Mouse (Mus musculus) erythroblast, embryonic 14.5 days (primary cell): ENCODE data around the gene Adm2. TPM values are rescaled to one million over a fixed set of nuclear protein-coding genes. Genes with fewer than 3 reads are reported as not detected.

Experiments
- H3K27me3 ChIP-seq: 2 replicates; pipeline ENCODE4 v1.6.1; 2012; ENCODE audit warnings: inconsistent platforms; ENCODE audit not compliant: control insufficient read depth
- H3K36me3 ChIP-seq: 2 replicates; pipeline ENCODE4 v1.6.1; 2012; ENCODE audit warnings: mild to moderate bottlenecking, inconsistent platforms; ENCODE audit not compliant: control insufficient read depth
- H3K4me1 ChIP-seq: 2 replicates; pipeline ENCODE4 v1.6.1; 2012; ENCODE audit warnings: inconsistent platforms; ENCODE audit not compliant: control insufficient read depth
- H3K4me3 ChIP-seq: replicated peaks from 2 replicates; pipeline ENCODE3; 2012; ENCODE audit warnings: moderate library complexity, mild to moderate bottlenecking, inconsistent platforms
- H3K9me3 ChIP-seq: 2 replicates; pipeline ENCODE4 v1.6.1; 2012; ENCODE audit warnings: low read length, inconsistent platforms, mixed read lengths; ENCODE audit not compliant: control insufficient read depth
- GATA1 ChIP-seq: IDR thresholded peaks from 2 replicates; pipeline ENCODE4 v1.6.1; 2012; ENCODE audit warnings: low read length, inconsistent platforms, mixed read lengths
- TAL1 ChIP-seq: IDR thresholded peaks from 3 replicates; pipeline ENCODE4 v1.6.1; 2012; ENCODE audit warnings: low read length, inconsistent platforms, mixed read lengths
- polyA plus RNA-seq: library from polyadenylated mRNA; stranded (reverse); fragments of >175 nt; gene quantifications from 2 replicates; pipeline ENCODE4 v1.2.3, GENCODE M21; 2012

Adm2 gene
- polyA plus RNA-seq, 1 experiment, result 0.27 TPM

GRCm38 (mm10) chr15:89358784-89359183 lies 36.3 kb downstream of the Adm2 start:
- Histone ChIP-seq H3K36me3 (peaks cover 77% of the 10 kb centered on the region), H3K9me3 (no peaks in the 10 kb centered on the region), H3K4me3 (no peak overlapping the region), H3K27me3 (no peaks in the 10 kb centered on the region), H3K4me1 (peaks cover 55% of the 10 kb centered on the region)
- TF ChIP-seq TAL1 (no peak), GATA1 (no peak)

GRCm38 (mm10) chr15:89363051-89363450 lies 40.5 kb downstream of the Adm2 start:
- TF ChIP-seq TAL1 (no peak), GATA1 (no peak)

DNA sequence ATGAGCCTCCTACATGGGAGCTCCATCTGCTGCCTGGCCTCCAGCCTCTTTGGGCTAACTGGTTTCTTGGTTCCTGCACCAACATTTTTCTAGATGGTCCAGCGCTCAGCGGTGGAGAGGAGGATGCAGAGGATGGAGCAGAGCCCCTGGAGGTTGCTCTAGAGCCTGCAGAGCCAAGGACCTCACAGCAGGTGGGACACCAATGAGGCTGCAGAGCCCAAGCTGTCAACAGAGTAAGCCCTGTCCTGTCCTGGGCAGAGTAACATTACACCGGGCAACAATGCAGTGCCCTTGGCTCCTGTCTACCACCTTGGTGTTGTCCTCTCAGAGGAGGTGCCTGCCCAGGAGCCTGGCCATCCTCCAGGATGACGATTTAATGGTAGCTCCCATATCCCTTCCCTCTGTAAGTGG lies 42.6 kb downstream of the Adm2 start:
- TF ChIP-seq TAL1 (no peak), GATA1 (no peak)
- H3K4me3 ChIP-seq, result no peak overlapping the region
- no peaks in the 10 kb centered on the region; the same call in 1 of the 2 replicates for H3K27me3 ChIP-seq
- peaks cover 13% of the 10 kb centered on the region for H3K4me1 ChIP-seq
- peaks cover 100% of the 10 kb centered on the region for H3K36me3 ChIP-seq
- H3K9me3 ChIP-seq, result no peaks in the 10 kb centered on the region

More at GRCm38 (mm10) chr15:89363051-89363450, 40.5 kb downstream of the Adm2 start:
- Histone ChIP-seq H3K4me3 (no peak overlapping the region), H3K36me3 (peaks cover 99% of the 10 kb centered on the region), H3K27me3 (no peaks in the 10 kb centered on the region), H3K9me3 (no peaks in the 10 kb centered on the region), H3K4me1 (peaks cover 26% of the 10 kb centered on the region)

GRCm38 (mm10) chr15:89372068-89372467 lies 49.5 kb downstream of the Adm2 start:
- Histone ChIP-seq H3K9me3 (no peaks in the 10 kb centered on the region), H3K27me3 (peaks cover 12% of the 10 kb centered on the region), H3K4me3 (no peak overlapping the region), H3K36me3 (peaks cover 62% of the 10 kb centered on the region), H3K4me1 (peaks cover 48% of the 10 kb centered on the region)
- TF ChIP-seq TAL1, result no peak
- no peak for TF ChIP-seq GATA1

GRCm38 (mm10) chr15:89372536-89372935 lies 50.0 kb downstream of the Adm2 start:
- TF ChIP-seq TAL1 (no peak), GATA1 (no peak)
- peaks cover 57% of the 10 kb centered on the region for H3K36me3 ChIP-seq
- peaks cover 51% of the 10 kb centered on the region for H3K4me1 ChIP-seq
- no peaks in the 10 kb centered on the region for H3K9me3 ChIP-seq
- H3K27me3 ChIP-seq, result peaks cover 17% of the 10 kb centered on the region
- H3K4me3 ChIP-seq, result peak overlapping the region; percentile 82

- H3K4me1 ChIP-seq, result peaks cover 54% of the 10 kb centered on the region
- TF ChIP-seq TAL1 (no peak), GATA1 (peak; percentile 52; the same call in 1 of the 2 replicates)
- H3K36me3 ChIP-seq, result peaks cover 51% of the 10 kb centered on the region
- H3K9me3 ChIP-seq, result no peaks in the 10 kb centered on the region
- peak overlapping the region; percentile 82 for H3K4me3 ChIP-seq
- H3K27me3 ChIP-seq, result peaks cover 23% of the 10 kb centered on the region
These were observed 50.7 kb downstream of the Adm2 start for GRCm38 (mm10) chr15:89373027-89373761.

DNA sequence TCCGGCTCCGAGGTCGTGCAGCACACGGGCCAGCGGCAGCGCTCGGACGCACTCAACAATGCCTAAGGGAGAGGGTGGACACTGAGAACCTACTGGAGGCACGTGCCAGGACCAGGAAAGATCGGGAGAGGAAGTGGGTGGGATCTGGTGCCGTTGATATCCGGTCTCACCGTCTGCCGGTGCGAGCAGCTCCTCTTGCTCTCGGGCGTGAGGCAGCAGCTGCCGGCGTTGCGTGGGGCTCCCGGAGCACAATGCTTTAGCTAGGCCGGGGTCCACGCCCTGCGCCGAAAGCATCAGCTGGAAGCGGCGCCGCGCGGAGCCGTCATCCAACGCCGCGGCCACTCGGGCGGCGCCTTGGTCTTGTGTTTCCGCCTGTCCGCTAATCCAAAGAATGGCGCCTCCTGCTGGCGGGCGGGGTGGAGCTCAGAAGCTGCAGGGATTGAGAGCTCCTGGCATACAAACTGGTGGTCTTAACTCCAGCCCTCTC lies 51.3 kb downstream of the Adm2 start, which contains the start of gene Sco2:
Gene Sco2, minus strand, starts transcription at position 85 of the 487 bp plus-strand sequence.
- Histone ChIP-seq H3K4me3 (peak within 1 kb of the TSS; percentile 82), H3K4me1 (peaks cover 60% of the 10 kb centered on the region), H3K36me3 (peaks cover 45% of the 10 kb centered on the region), H3K27me3 (peaks cover 29% of the 10 kb centered on the region), H3K9me3 (no peaks in the 10 kb centered on the region)
- TF ChIP-seq GATA1, result no peak

Other genes with a start within 250 kb of the Adm2 start
- 1.7 and 1.9 TPM in 2 replicates for gene Trabd, start 247.6 kb upstream of the Adm2 start, polyA plus RNA-seq
- 0.19 and 0.34 TPM in 2 replicates for gene Selenoo, start 233.6 kb upstream of the Adm2 start, polyA plus RNA-seq
- 4.4 and 4.8 TPM in 2 replicates for gene Tubgcp6, start 199.6 kb upstream of the Adm2 start, polyA plus RNA-seq
- 0.33 and 0.64 TPM in 2 replicates for gene Hdac10, start 194.0 kb upstream of the Adm2 start, polyA plus RNA-seq
- 0.02 and 0.03 TPM in 2 replicates for gene Mapk12, start 182.0 kb upstream of the Adm2 start, polyA plus RNA-seq
- 0.02 TPM in 1 of 2 replicates, not detected in the other for gene Mapk11, start 173.1 kb upstream of the Adm2 start, polyA plus RNA-seq
- gene Plxnb2, start 141.9 kb upstream of the Adm2 start, polyA plus RNA-seq, result 0.86 and 1.1 TPM in 2 replicates
- 0.62 and 0.88 TPM in 2 replicates for gene Dennd6b, start 126.2 kb upstream of the Adm2 start, polyA plus RNA-seq
- 9.5 and 14.5 TPM in 2 replicates for gene Ppp6r2, start 111.2 kb upstream of the Adm2 start, polyA plus RNA-seq
- gene Sbf1, start 7.4 kb upstream of the Adm2 start, polyA plus RNA-seq, result 28.7 and 42.5 TPM in 2 replicates
- not detected in 2 replicates for gene Miox, start 11.7 kb downstream of the Adm2 start, polyA plus RNA-seq
- gene Lmf2, start 32.9 kb downstream of the Adm2 start, polyA plus RNA-seq, result 29.8 and 31.5 TPM in 2 replicates
- gene Ncaph2, start 33.0 kb downstream of the Adm2 start, polyA plus RNA-seq, result 17.1 and 19.8 TPM in 2 replicates
- 0.47 and 0.81 TPM in 2 replicates for gene Sco2, start 51.1 kb downstream of the Adm2 start, polyA plus RNA-seq
- gene Tymp, start 54.3 kb downstream of the Adm2 start, polyA plus RNA-seq, result 0.16 and 0.17 TPM in 2 replicates
- gene Odf3b, start 56.6 kb downstream of the Adm2 start, polyA plus RNA-seq, result 0.44 and 0.65 TPM in 2 replicates
- not detected in 2 replicates for gene Klhdc7b, start 62.2 kb downstream of the Adm2 start, polyA plus RNA-seq
- not detected in 2 replicates for gene Syce3, start 87.8 kb downstream of the Adm2 start, polyA plus RNA-seq
- gene Cpt1b, start 103.1 kb downstream of the Adm2 start, polyA plus RNA-seq, result 0.08 TPM in 1 of 2 replicates, not detected in the other
- gene C730034F03Rik, start 106.9 kb downstream of the Adm2 start, polyA plus RNA-seq, result 0.03 and 0.05 TPM in 2 replicates
- gene Gm44502, start 107.0 kb downstream of the Adm2 start, polyA plus RNA-seq, result 0.08 and 0.15 TPM in 2 replicates
- 19.2 and 20.4 TPM in 2 replicates for gene Chkb, start 107.2 kb downstream of the Adm2 start, polyA plus RNA-seq
- not detected in 2 replicates for gene Mapk8ip2, start 131.2 kb downstream of the Adm2 start, polyA plus RNA-seq
- 0.30 and 0.59 TPM in 2 replicates for gene Arsa, start 154.7 kb downstream of the Adm2 start, polyA plus RNA-seq
- gene Shank3, start 176.9 kb downstream of the Adm2 start, polyA plus RNA-seq, result 0.08 and 0.16 TPM in 2 replicates
- not detected in 2 replicates for gene Acr, start 245.6 kb downstream of the Adm2 start, polyA plus RNA-seq